Mouse (Mus musculus): ENCODE data around the gene Zcchc8.

DNA sequence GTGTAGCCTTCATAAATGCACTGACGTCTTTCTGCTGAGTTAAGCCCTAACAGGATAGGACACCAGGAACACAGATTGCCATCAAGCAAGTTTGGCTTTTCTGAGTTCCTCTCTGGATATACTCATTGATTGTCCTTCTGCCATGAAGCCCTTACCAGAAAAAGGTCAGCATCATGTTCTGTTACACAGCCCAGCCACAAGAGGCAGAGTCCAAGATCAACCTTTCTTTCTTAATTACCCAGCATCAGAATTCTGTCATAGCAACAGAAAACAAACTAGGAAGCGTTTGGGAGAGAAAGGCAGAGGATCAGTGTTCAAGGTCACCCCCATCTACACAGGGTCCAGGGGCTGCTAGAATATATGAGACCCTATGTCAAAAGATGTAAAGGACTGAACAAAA lies 70.1 kb downstream of the Zcchc8 start:
- no peak for TF ChIP-seq CHD2 (IDR thresholded peaks at IDR 0.05; ENCODE audit: low read length)
- TF ChIP-seq MAX (IDR thresholded peaks at IDR 0.05; ENCODE audit: low read length), result no peak
- TF ChIP-seq CTCF (IDR thresholded peaks at IDR 0.05 in 2 of 3, conservative IDR thresholded peaks at IDR 0.05 in 1 of 3; ENCODE audit: control insufficient read depth in 1 of 3, insufficient read depth in 1 of 3, low read depth in 2 of 3, low read length in 3 of 3, poor library complexity in 1 of 3, severe bottlenecking in 1 of 3), result no peak
- TF ChIP-seq TCF12 (IDR thresholded peaks at IDR 0.05; ENCODE audit: low read depth, low read length), result no peak
- no peak for TF ChIP-seq EP300 (IDR thresholded peaks at IDR 0.05; ENCODE audit: low read depth in 1 of 2, low read length in 2 of 2)
- no peak for TF ChIP-seq UBTF (IDR thresholded peaks at IDR 0.05; ENCODE audit: borderline replicate concordance, insufficient read depth, low read depth, low read length)
- no peak for TF ChIP-seq POLR2A (IDR thresholded peaks at IDR 0.05; ENCODE audit: control insufficient read depth in 1 of 2, insufficient read depth in 1 of 2, low read depth in 1 of 2, low read length in 2 of 2, poor library complexity in 1 of 2)
- TF ChIP-seq ZNF384 (IDR thresholded peaks at IDR 0.05; ENCODE audit: low read depth, low read length), result no peak
- TF ChIP-seq TAL1 (IDR thresholded peaks at IDR 0.05; ENCODE audit: low read length), result no peak
- no peak for TF ChIP-seq MEF2A (IDR thresholded peaks at IDR 0.05; ENCODE audit: extremely low read depth, insufficient replicate concordance, low read depth, low read length, poor library complexity, severe bottlenecking)

All from MEL (cell line).